Mouse (Mus musculus) lung, adult 2 months (tissue): ENCODE data around the gene Myrip.

Experiments used
- CTCF ChIP-seq: fragments of 200-500 bp; IDR thresholded peaks from 2 replicates; pipeline ENCODE4 v1.5.1; 2011; ENCODE audit warnings: mild to moderate bottlenecking, low read length, control low read depth; ENCODE audit not compliant: insufficient read depth
- POLR2A ChIP-seq: fragments of 200-500 bp; IDR thresholded peaks from 2 replicates; pipeline ENCODE4 v1.6.1; 2011; ENCODE audit warnings: low read depth, mild to moderate bottlenecking, control low read depth, low read length, borderline replicate concordance; ENCODE audit errors: extremely low read depth

DNA sequence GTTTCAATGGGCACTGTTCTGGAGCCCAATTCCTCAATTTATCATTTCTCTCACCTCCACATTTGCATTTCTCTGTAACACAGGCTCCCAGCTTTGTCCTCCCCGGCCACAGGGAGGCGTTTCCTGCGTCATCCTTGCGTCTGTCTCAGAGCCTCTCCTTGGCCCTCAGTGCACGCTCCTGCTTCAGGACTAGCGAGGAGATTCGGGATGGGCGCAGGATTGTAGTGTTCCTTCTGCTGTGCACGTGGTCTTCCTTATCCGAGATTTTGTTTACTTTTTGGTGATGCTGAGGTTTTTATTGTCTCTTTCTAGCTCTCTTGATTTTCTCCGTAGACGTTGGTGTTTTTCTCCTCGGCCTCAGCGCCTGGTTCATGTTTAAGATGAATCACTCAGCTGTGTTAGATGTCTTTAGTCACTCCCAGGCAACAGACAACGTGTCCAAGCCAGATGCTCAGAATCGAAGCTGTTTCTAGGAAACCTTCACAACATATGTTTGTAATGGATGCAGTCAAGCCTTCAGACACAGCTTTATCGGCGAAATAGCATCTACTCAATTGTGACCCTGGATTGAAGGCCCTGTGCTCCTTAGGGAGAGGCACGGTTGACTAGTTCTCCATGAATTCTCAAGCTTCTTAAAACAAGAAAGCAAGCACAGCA lies 218.3 kb downstream of the Myrip start:
- TF ChIP-seq POLR2A (no peak), CTCF (no peak)
